Mouse (Mus musculus) CH12.LX (cell line): ENCODE results near the gene Armc12. TPM values are rescaled to one million over a fixed set of nuclear protein-coding genes. Genes with fewer than 3 reads are reported as not detected.

Experiments
- DNase-seq: peaks from one replicate; pipeline ENCODE4 v3.0.0-alpha.2; 2013; ENCODE audit errors: extremely low read depth
- H3K27ac ChIP-seq: 2 replicates; pipeline ENCODE4 v1.5.1; 2012; ENCODE audit warnings: low read depth, mild to moderate bottlenecking, control low read depth, moderate library complexity; ENCODE audit not compliant: insufficient read depth
- H3K27me3 ChIP-seq: replicated peaks from 2 replicates; pipeline ENCODE3; 2012; ENCODE audit warnings: inconsistent platforms
- H3K36me3 ChIP-seq, 2 experiments: replicated peaks in 1 of 2; 2 replicates each; pipeline versions ENCODE3 to v1.6.1; 2012; ENCODE audit warnings: inconsistent platforms in 1 of 2, low read length in 1 of 2, mild to moderate bottlenecking in 1 of 2, mixed read lengths in 1 of 2, moderate library complexity in 1 of 2; ENCODE audit not compliant: control insufficient read depth in 1 of 2, insufficient read depth in 1 of 2
- H3K4me1 ChIP-seq, 2 experiments: 2 replicates each; pipeline ENCODE4 v1.6.1; 2012; ENCODE audit warnings: inconsistent platforms in 1 of 2, moderate library complexity in 1 of 2; ENCODE audit not compliant: insufficient read depth in 2 of 2, control insufficient read depth in 1 of 2
- H3K4me2 ChIP-seq: 2 replicates; pipeline ENCODE4 v1.6.1; 2012; ENCODE audit warnings: low read depth, mild to moderate bottlenecking, control low read depth; ENCODE audit not compliant: poor library complexity, insufficient read depth, severe bottlenecking
- H3K4me3 ChIP-seq, 3 experiments: fragments of 150-350 bp in 1 of 3; sonication (generic) in 1 of 3; replicated peaks in 1 of 3; 2 replicates each; pipeline versions ENCODE3 to v1.5.1; 2011 to 2012; ENCODE audit warnings: low read depth in 2 of 3, low read length in 2 of 3, mild to moderate bottlenecking in 2 of 3, moderate library complexity in 2 of 3, control low read depth in 1 of 3, improper control_type of control experiment in 1 of 3, inconsistent platforms in 1 of 3, mixed read lengths in 1 of 3; ENCODE audit not compliant: poor library complexity in 1 of 3
- H3K79me2 ChIP-seq: replicated peaks from 2 replicates; pipeline ENCODE4 v1.6.1; 2012; ENCODE audit warnings: mild to moderate bottlenecking, moderate library complexity; ENCODE audit not compliant: control insufficient read depth, poor library complexity, insufficient read depth, severe bottlenecking; ENCODE audit errors: extremely low read depth
- H3K9ac ChIP-seq: 2 replicates; pipeline ENCODE4 v1.6.1; 2012; ENCODE audit warnings: low read depth, mild to moderate bottlenecking, control low read depth, moderate library complexity; ENCODE audit not compliant: insufficient read depth
- H3K9me3 ChIP-seq: replicated peaks from 2 replicates; pipeline ENCODE3; 2012; ENCODE audit warnings: low read length, inconsistent platforms, mixed read lengths
- BHLHE40 ChIP-seq: IDR thresholded peaks from 2 replicates; pipeline ENCODE4 v1.6.1; 2011; ENCODE audit warnings: mild to moderate bottlenecking, low read depth, low read length, improper control_type of control experiment
- CTCF ChIP-seq, 2 experiments: IDR thresholded peaks in 1 of 2; conservative IDR thresholded peaks in 1 of 2; 2 replicates each; pipeline ENCODE4 v1.5.1; 2011 to 2012; ENCODE audit warnings: low read depth in 2 of 2, low read length in 2 of 2, improper control_type of control experiment in 1 of 2, inconsistent platforms in 1 of 2, mild to moderate bottlenecking in 1 of 2, moderate library complexity in 1 of 2
- E2F4 ChIP-seq: IDR thresholded peaks from 2 replicates; pipeline ENCODE4 v1.6.1; 2011; ENCODE audit warnings: low read depth, low read length, improper control_type of control experiment; ENCODE audit not compliant: insufficient replicate concordance
- ELF1 ChIP-seq: IDR thresholded peaks from 2 replicates; pipeline ENCODE4 v1.6.1; 2014; ENCODE audit warnings: low read depth, mild to moderate bottlenecking, inconsistent platforms, low read length, improper control_type of control experiment
- EP300 ChIP-seq: IDR thresholded peaks from 2 replicates; pipeline ENCODE4 v1.6.1; 2011; ENCODE audit warnings: low read length, improper control_type of control experiment
- ETS1 ChIP-seq: conservative IDR thresholded peaks from 2 replicates; pipeline ENCODE4 v1.6.1; 2012; ENCODE audit warnings: low read depth, mild to moderate bottlenecking, inconsistent platforms, low read length, improper control_type of control experiment, moderate library complexity
- GABPA ChIP-seq: IDR thresholded peaks from 2 replicates; pipeline ENCODE4 v1.6.1; 2012; ENCODE audit warnings: low read depth, low read length, improper control_type of control experiment, inconsistent platforms; ENCODE audit not compliant: insufficient replicate concordance
- IRF4 ChIP-seq: IDR thresholded peaks from 2 replicates; pipeline ENCODE4 v1.6.1; 2014; ENCODE audit warnings: low read depth, mild to moderate bottlenecking, inconsistent platforms, low read length, improper control_type of control experiment
- JUN ChIP-seq: IDR thresholded peaks from 2 replicates; pipeline ENCODE4 v1.6.1; 2011; ENCODE audit warnings: low read depth, mild to moderate bottlenecking, low read length, improper control_type of control experiment, moderate library complexity; ENCODE audit not compliant: insufficient read depth
- KAT2A ChIP-seq: IDR thresholded peaks from 2 replicates; pipeline ENCODE4 v1.6.1; 2012; ENCODE audit warnings: low read length, improper control_type of control experiment, inconsistent platforms; ENCODE audit not compliant: insufficient replicate concordance
- MAFK ChIP-seq: IDR thresholded peaks from 2 replicates; pipeline ENCODE4 v1.6.1; 2011; ENCODE audit warnings: low read length, improper control_type of control experiment; ENCODE audit not compliant: insufficient replicate concordance
- MXI1 ChIP-seq: IDR thresholded peaks from 2 replicates; pipeline ENCODE4 v1.6.1; 2011; ENCODE audit warnings: mild to moderate bottlenecking, low read depth, low read length, improper control_type of control experiment
- MYC ChIP-seq: IDR thresholded peaks from 2 replicates; pipeline ENCODE4 v1.6.1; 2011; ENCODE audit warnings: low read depth, mild to moderate bottlenecking, improper control_type of control experiment, low read length
- POLR2A ChIP-seq: IDR thresholded peaks from 2 replicates; pipeline ENCODE4 v1.6.1; 2011; ENCODE audit warnings: low read depth, mild to moderate bottlenecking, improper control_type of control experiment, low read length
- POLR2AphosphoS2 ChIP-seq: IDR thresholded peaks from 2 replicates; pipeline ENCODE4 v1.6.1; 2011; ENCODE audit warnings: low read depth, low read length, improper control_type of control experiment
- RAD21 ChIP-seq: IDR thresholded peaks from 2 replicates; pipeline ENCODE4 v1.6.1; 2011; ENCODE audit warnings: low read depth, mild to moderate bottlenecking, low read length, improper control_type of control experiment, moderate library complexity
- USF1 ChIP-seq: IDR thresholded peaks from 2 replicates; pipeline ENCODE4 v1.6.1; 2014; ENCODE audit warnings: low read depth, mild to moderate bottlenecking, inconsistent platforms, low read length, improper control_type of control experiment
- USF2 ChIP-seq: conservative IDR thresholded peaks from 2 replicates; pipeline ENCODE4 v1.6.1; 2011; ENCODE audit warnings: low read depth, low read length, improper control_type of control experiment
- ZC3H11A ChIP-seq: IDR thresholded peaks from 2 replicates; pipeline ENCODE4 v1.6.1; 2012; ENCODE audit warnings: low read depth, mild to moderate bottlenecking, inconsistent platforms, low read length, improper control_type of control experiment
- ZMIZ1 ChIP-seq: IDR thresholded peaks from 2 replicates; pipeline ENCODE4 v1.6.1; 2012; ENCODE audit warnings: low read depth, mild to moderate bottlenecking, inconsistent platforms, low read length, improper control_type of control experiment
- ZNF384 ChIP-seq: IDR thresholded peaks from 2 replicates; pipeline ENCODE4 v1.6.1; 2012; ENCODE audit warnings: low read depth, low read length, improper control_type of control experiment, inconsistent platforms
- dilution Hi-C: fragments of 300-500 bp; cut with MboI; formaldehyde crosslinking; loops from 2 replicates; pipeline ENCODE4 v1.14.3; 2020; ENCODE audit warnings: low sequenced_read_pairs; ENCODE audit not compliant: extremely low pct_unique_long_range_greater_than_20kb, extremely low pct_ligation_motif_present
- in situ Hi-C: fragments of 300-500 bp; cut with MboI; formaldehyde crosslinking; loops from 3 replicates; pipeline ENCODE4 v1.14.3; 2019; ENCODE audit warnings: low sequenced_read_pairs, low pct_ligation_motif_present, low pct_unique_long_range_greater_than_20kb, mixed read lengths
- polyA plus RNA-seq: library from polyadenylated mRNA; unstranded; fragments of >175 nt; gene quantifications from 2 replicates; pipeline ENCODE4 v1.2.1, GENCODE M21; 2012; ENCODE audit warnings: low read depth; ENCODE audit not compliant: insufficient read length
- total RNA-seq, 2 experiments: library from RNA; depleted of rRNA; stranded (reverse); fragments of 300-350 nt in 1 of 2; fragments of >200 nt in 1 of 2; gene quantifications; 2 replicates each; pipeline ENCODE4 v1.2.3; 2012 to 2014

The Armc12 gene
- total and polyA plus RNA-seq, 3 experiments: not detected

- Histone ChIP-seq H3K36me3 (no peaks in the 10 kb centered on the region), H3K4me2 (no peak overlapping the region), H3K9me3 (peaks cover 4% of the 10 kb centered on the region), H3K4me3 (no peak overlapping the region), H3K9ac (no peak overlapping the region), H3K4me1 (peaks cover 8 to 23% of the 10 kb centered on the region in 2 experiments), H3K79me2 (no peaks in the 10 kb centered on the region), H3K27me3 (no peaks in the 10 kb centered on the region), H3K27ac (no peak overlapping the region)
- TF ChIP-seq ETS1 (peak; percentile 19; the same call in 1 of the 2 replicates), CTCF (conservative IDR thresholded peaks at IDR 0.05 in 1 of 2, IDR thresholded peaks at IDR 0.05 in 1 of 2; ENCODE audit: low read depth in 2 of 2, low read length in 2 of 2) (no peak)
- in situ Hi-C loops (loop anchor here (25.0 kb wide), 1 partner anchor 290 kb away; the partner anchor contains the start of gene Def6), dilution Hi-C loops (no loop called here)
- no peak for DNase-seq
Observed at GRCm38 (mm10) chr17:28502196-28502821, 28.3 kb upstream of the Armc12 start.

GRCm38 (mm10) chr17:28504182-28504581 lies 26.4 kb upstream of the Armc12 start:
- no peak for DNase-seq
- no peaks in the 10 kb centered on the region for H3K79me2 ChIP-seq
- no peaks in the 10 kb centered on the region for H3K27me3 ChIP-seq
- H3K4me1 ChIP-seq: peaks cover 5 to 19% of the 10 kb centered on the region in 2 experiments
- H3K4me2 ChIP-seq: no peak overlapping the region
- TF ChIP-seq POLR2A (no peak), USF2 (no peak), MAFK (no peak), CTCF (conservative IDR thresholded peaks at IDR 0.05 in 1 of 2, IDR thresholded peaks at IDR 0.05 in 1 of 2; ENCODE audit: low read depth in 2 of 2, low read length in 2 of 2) (no peak), ZNF384 (no peak), RAD21 (no peak), ZMIZ1 (no peak), MYC (no peak), ZC3H11A (no peak), ELF1 (no peak)
- TF ChIP-seq, all 38 proteins: peak for 0
- in situ Hi-C loops (loop anchor here (25.0 kb wide), 1 partner anchor 292 kb away; the partner anchor contains the start of gene Def6), dilution Hi-C loops (no loop called here)
- Histone ChIP-seq H3K9me3 (peaks cover 3% of the 10 kb centered on the region), H3K27ac (no peak overlapping the region), H3K9ac (no peak overlapping the region), H3K36me3 (no peaks in the 10 kb centered on the region), H3K4me3 (no peak overlapping the region)

- Histone ChIP-seq H3K9me3 (no peaks in the 10 kb centered on the region), H3K27ac (no peak overlapping the region), H3K79me2 (no peaks in the 10 kb centered on the region), H3K9ac (no peak overlapping the region), H3K27me3 (no peaks in the 10 kb centered on the region), H3K4me3 (no peak overlapping the region), H3K36me3 (no peaks in the 10 kb centered on the region), H3K4me1 (peaks cover 7 to 23% of the 10 kb centered on the region in 2 experiments), H3K4me2 (no peak overlapping the region)
- TF ChIP-seq USF1 (no peak), ETS1 (no peak), MYC (no peak), JUN (no peak), CTCF (conservative IDR thresholded peaks at IDR 0.05 in 1 of 2, IDR thresholded peaks at IDR 0.05 in 1 of 2; ENCODE audit: low read depth in 2 of 2, low read length in 2 of 2) (no peak), GABPA (no peak), BHLHE40 (no peak), POLR2AphosphoS2 (no peak), IRF4 (no peak), USF2 (no peak), EP300 (no peak), KAT2A (no peak), E2F4 (no peak), MXI1 (no peak)
- no peak for DNase-seq
- dilution Hi-C loops: no loop called here
- in situ Hi-C loops: loop anchor here (25.0 kb wide), 1 partner anchor 293 kb away; the partner anchor contains the start of gene Def6
Observed at GRCm38 (mm10) chr17:28505591-28505990, 25.0 kb upstream of the Armc12 start.
